Mouse (Mus musculus) limb, embryonic 11.5 days (tissue): ENCODE results near the gene Tmem115. TPM values are rescaled to one million over a fixed set of nuclear protein-coding genes. Genes with fewer than 3 reads are reported as not detected.

Source experiments
- ATAC-seq: fragments of 200-750 bp; cut with Nextera tagmentation; 2 replicates; pipeline ENCODE4 v1.8.0; 2017; ENCODE audit warnings: low read depth; ENCODE audit not compliant: insufficient number of reproducible peaks, low FRiP score, low TSS enrichment
- DNase-seq: peaks from one replicate; pipeline ENCODE4 v3.0.0-alpha.2; 2015; ENCODE audit warnings: low spot score
- H3K27ac ChIP-seq: fragments of 300-500 bp; sonication (generic); replicated peaks from 2 replicates; pipeline ENCODE4 v1.5.1; 2014; ENCODE audit warnings: low read depth, mild to moderate bottlenecking, low read length
- H3K27me3 ChIP-seq: fragments of 300-500 bp; sonication (generic); 2 replicates; pipeline ENCODE4 v1.6.1; 2014; ENCODE audit warnings: mild to moderate bottlenecking, low read length, mixed read lengths; ENCODE audit not compliant: control insufficient read depth, insufficient read depth
- H3K36me3 ChIP-seq: fragments of 300-500 bp; sonication (generic); 2 replicates; pipeline ENCODE4 v1.6.1; 2014; ENCODE audit warnings: mild to moderate bottlenecking, low read length, moderate library complexity, mixed read lengths; ENCODE audit not compliant: control insufficient read depth, insufficient read depth
- H3K4me1 ChIP-seq: fragments of 300-500 bp; sonication (generic); 2 replicates; pipeline ENCODE4 v1.6.1; 2014; ENCODE audit warnings: low read length, mixed read lengths; ENCODE audit not compliant: control insufficient read depth, insufficient read depth
- H3K4me2 ChIP-seq: fragments of 300-500 bp; sonication (generic); 2 replicates; pipeline ENCODE4 v1.6.1; 2014; ENCODE audit warnings: low read depth, mild to moderate bottlenecking, moderate library complexity; ENCODE audit not compliant: severe bottlenecking
- H3K4me3 ChIP-seq: fragments of 300-500 bp; sonication (generic); 2 replicates; pipeline ENCODE4 v1.5.1; 2014; ENCODE audit warnings: low read depth, low read length
- H3K9ac ChIP-seq: fragments of 300-500 bp; sonication (generic); 2 replicates; pipeline ENCODE4 v1.6.1; 2014; ENCODE audit warnings: mild to moderate bottlenecking, low read length
- H3K9me3 ChIP-seq: fragments of 300-500 bp; sonication (generic); 2 replicates; pipeline ENCODE4 v1.6.1; 2016; ENCODE audit warnings: low read length; ENCODE audit not compliant: control insufficient read depth
- WGBS: fragments of 180-500 bp; shearing (Covaris S2); extraction: QIAGEN DNeasy Blood & Tissue Kit; methylation state at CpG from one replicate; pipeline ENCODE4 v1.1.7; 2014; 5-methylcytosine and 5-hydroxymethylcytosine counted together
- polyA plus RNA-seq: library from polyadenylated mRNA; unstranded; fragments of >200 nt; fragmentation: Nextera tagmentation; extraction: Ambion mirVana; gene quantifications from 2 replicates; pipeline ENCODE4 v1.2.1, GENCODE M21; 2014

Gene Tmem115
- polyA plus RNA-seq, 1 experiment from 2014 or later: 42.8 TPM

GRCm38 (mm10) chr9:107542721-107543120 is 9.0 kb downstream of the Tmem115 start:
- DNase-seq (no peak), ATAC-seq (no peak)
- H3K4me1 ChIP-seq: peaks cover 26% of the 10 kb centered on the region
- no peak overlapping the region for H3K9ac ChIP-seq
- 45% methylated on average over 8 of the region's 8 CpGs for WGBS
- H3K27me3 ChIP-seq: no peaks in the 10 kb centered on the region
- no peak overlapping the region for H3K27ac ChIP-seq
- H3K9me3 ChIP-seq: no peaks in the 10 kb centered on the region
- H3K4me3 ChIP-seq: peak overlapping the region; percentile 53
- peaks cover 26% of the 10 kb centered on the region for H3K36me3 ChIP-seq
- H3K4me2 ChIP-seq: peak overlapping the region; percentile 94

DNA sequence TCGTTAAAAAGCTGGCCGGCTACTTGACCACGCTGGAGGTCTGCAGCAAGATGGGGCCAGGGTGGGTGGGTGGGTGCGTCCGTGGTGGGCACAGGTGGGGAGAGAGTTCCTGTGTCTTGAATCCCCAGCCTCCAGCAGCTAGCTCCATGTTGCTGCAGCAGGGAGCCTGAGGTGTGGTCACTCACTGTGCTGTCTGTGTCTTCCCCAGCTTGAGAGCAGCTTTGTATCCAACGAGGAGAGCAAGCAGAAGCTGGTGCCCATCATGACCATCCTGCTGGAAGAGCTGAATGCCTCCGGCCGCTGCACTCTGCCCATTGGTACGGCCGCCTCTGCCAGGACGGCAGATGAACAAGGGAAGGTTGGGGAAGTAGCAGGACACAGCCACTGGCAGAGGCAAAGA is 9.6 kb downstream of the Tmem115 start:
- Histone ChIP-seq H3K27me3 (no peaks in the 10 kb centered on the region), H3K4me3 (no peak overlapping the region), H3K4me2 (peak overlapping the region; percentile 94; the same call in 1 of the 2 replicates), H3K9me3 (no peaks in the 10 kb centered on the region), H3K9ac (no peak overlapping the region), H3K4me1 (peaks cover 26% of the 10 kb centered on the region), H3K36me3 (peaks cover 21% of the 10 kb centered on the region), H3K27ac (no peak overlapping the region)
- DNase-seq: no peak
- no peak for ATAC-seq
- WGBS: 87% methylated on average over 11 of the region's 11 CpGs

DNA sequence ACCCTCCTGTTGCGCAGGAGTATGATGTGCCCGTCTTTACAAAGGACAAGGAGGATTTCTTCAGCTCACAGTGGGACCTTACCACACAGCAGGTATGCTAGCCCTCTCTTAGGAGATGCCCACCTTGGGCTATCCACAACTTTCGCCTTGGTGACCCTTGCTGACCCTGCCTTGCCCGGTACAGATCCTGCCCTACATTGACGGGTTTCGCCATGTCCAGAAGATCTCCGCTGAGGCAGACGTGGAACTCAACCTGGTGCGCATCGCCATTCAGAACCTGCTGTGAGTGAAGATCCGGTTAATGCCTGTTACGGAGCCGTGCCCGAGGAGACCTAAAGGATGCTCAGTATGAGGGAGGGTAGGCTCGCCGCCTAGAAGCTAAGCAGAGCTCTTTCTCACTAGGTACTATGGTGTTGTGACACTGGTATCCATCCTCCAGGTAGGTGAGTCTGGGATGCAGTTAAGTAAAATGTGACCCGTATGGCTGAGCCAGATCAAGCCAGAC is 10.5 kb downstream of the Tmem115 start:
- Histone ChIP-seq H3K9ac (no peak overlapping the region), H3K27me3 (no peaks in the 10 kb centered on the region), H3K4me2 (no peak overlapping the region), H3K4me1 (peaks cover 26% of the 10 kb centered on the region), H3K4me3 (no peak overlapping the region), H3K9me3 (no peaks in the 10 kb centered on the region), H3K27ac (no peak overlapping the region), H3K36me3 (peaks cover 11% of the 10 kb centered on the region)
- ATAC-seq (no peak), DNase-seq (no peak)
- WGBS: 95% methylated on average over 17 of the region's 17 CpGs

DNA sequence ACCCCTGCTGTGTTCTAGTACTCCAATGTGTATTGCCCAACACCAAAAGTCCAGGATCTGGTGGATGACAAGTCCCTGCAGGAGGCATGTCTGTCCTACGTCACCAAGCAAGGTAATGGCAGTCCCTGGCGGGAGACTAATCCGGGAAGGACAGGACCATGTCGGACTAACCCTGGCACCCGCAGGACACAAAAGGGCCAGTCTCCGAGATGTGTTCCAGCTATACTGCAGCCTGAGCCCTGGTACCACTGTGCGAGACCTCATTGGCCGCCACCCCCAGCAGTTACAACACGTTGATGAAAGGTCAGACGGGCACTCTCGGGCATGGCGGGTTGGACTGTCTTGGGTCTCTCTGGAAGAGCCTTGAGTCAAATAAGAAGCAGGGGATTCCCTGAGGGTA is 11.0 kb downstream of the Tmem115 start:
- ATAC-seq (no peak), DNase-seq (no peak)
- 95% methylated on average over 12 of the region's 12 CpGs for WGBS
- H3K4me3 ChIP-seq: no peak overlapping the region
- H3K36me3 ChIP-seq: peaks cover 8% of the 10 kb centered on the region
- peaks cover 26% of the 10 kb centered on the region for H3K4me1 ChIP-seq
- no peaks in the 10 kb centered on the region for H3K9me3 ChIP-seq
- no peak overlapping the region for H3K9ac ChIP-seq
- H3K4me2 ChIP-seq: no peak overlapping the region
- H3K27me3 ChIP-seq: no peaks in the 10 kb centered on the region
- no peak overlapping the region for H3K27ac ChIP-seq

DNA sequence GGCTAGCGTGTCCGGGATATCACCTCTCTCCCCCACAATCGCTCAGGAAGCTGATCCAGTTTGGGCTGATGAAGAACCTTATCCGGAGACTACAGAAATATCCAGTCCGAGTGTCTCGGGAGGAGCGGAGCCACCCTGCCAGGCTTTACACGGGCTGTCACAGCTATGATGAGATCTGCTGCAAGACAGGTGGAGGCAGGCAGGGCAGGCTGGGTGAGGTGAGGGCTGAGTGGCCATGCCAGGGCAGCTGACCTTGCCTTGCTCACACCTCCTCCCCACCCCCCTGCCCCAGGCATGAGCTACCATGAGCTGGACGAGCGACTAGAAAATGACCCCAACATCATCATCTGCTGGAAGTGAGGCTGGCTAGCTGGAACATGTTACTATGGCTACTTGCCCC is 11.5 kb downstream of the Tmem115 start:
- no peak overlapping the region for H3K4me3 ChIP-seq
- peaks cover 5% of the 10 kb centered on the region; the same call in 1 of the 2 replicates for H3K36me3 ChIP-seq
- H3K27me3 ChIP-seq: no peaks in the 10 kb centered on the region
- no peaks in the 10 kb centered on the region for H3K9me3 ChIP-seq
- no peak for DNase-seq
- no peak overlapping the region for H3K4me2 ChIP-seq
- no peak overlapping the region for H3K27ac ChIP-seq
- WGBS: 83% methylated on average over 10 of the region's 10 CpGs
- ATAC-seq: no peak
- H3K9ac ChIP-seq: no peak overlapping the region
- peaks cover 26% of the 10 kb centered on the region for H3K4me1 ChIP-seq

- Histone ChIP-seq H3K9me3 (no peaks in the 10 kb centered on the region), H3K36me3 (peaks cover 5% of the 10 kb centered on the region; the same call in 1 of the 2 replicates), H3K4me3 (no peak overlapping the region), H3K27me3 (no peaks in the 10 kb centered on the region), H3K4me2 (no peak overlapping the region), H3K9ac (no peak overlapping the region), H3K4me1 (peaks cover 29% of the 10 kb centered on the region), H3K27ac (no peak overlapping the region)
- WGBS: 3% methylated on average over 3 of the region's 3 CpGs
- no peak for ATAC-seq
- DNase-seq: peak; percentile 89
Measured at GRCm38 (mm10) chr9:107545602-107546001, 11.9 kb downstream of the Tmem115 start.

DNA sequence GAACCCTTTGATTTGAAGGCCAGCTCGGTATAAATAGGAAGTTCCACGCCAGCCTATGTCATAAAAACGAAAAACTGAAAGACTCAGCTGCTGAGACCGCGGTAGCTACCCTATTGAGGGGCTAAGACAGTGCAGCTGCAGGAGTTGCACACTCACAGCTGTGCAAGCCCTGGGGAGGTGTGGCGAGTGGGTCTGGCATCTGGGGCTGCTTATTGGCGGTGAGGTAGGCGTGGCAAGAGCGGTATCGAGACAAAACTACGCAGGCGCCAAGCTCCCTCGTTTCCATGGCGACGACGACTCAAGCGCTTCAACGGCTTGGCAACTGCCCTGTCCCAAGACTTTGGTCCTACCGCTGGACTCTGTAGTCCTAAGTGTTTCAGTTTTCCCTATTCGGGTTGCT is 13.3 kb downstream of the Tmem115 start, which contains the start of gene Zmynd10:
Zmynd10 (plus strand) TSS at position 273 of the 400 bp plus-strand sequence.
- DNase-seq (peak; percentile 94), ATAC-seq (peak; percentile 75)
- WGBS: 1% methylated on average over 20 of the region's 20 CpGs
- H3K9ac ChIP-seq: peak within 1 kb of the TSS; percentile 30; the same call in 1 of the 2 replicates
- H3K9me3 ChIP-seq: no peaks in the 10 kb centered on the region
- H3K36me3 ChIP-seq: peaks cover 5% of the 10 kb centered on the region; the same call in 1 of the 2 replicates
- peak within 1 kb of the TSS; percentile 42; the same call in 1 of the 2 replicates for H3K27ac ChIP-seq
- H3K27me3 ChIP-seq: no peaks in the 10 kb centered on the region
- H3K4me3 ChIP-seq: 0 out of 2 replicates have a peak within 1 kb of the TSS, but pooled peaks have one; percentile 6
- H3K4me2 ChIP-seq: peak within 1 kb of the TSS; percentile 44
- peaks cover 37% of the 10 kb centered on the region for H3K4me1 ChIP-seq

GRCm38 (mm10) chr9:107547957-107548356 is 14.2 kb downstream of the Tmem115 start:
- Histone ChIP-seq H3K9ac (no peak overlapping the region), H3K4me1 (peaks cover 41% of the 10 kb centered on the region), H3K27ac (no peak overlapping the region), H3K4me2 (no peak overlapping the region), H3K9me3 (no peaks in the 10 kb centered on the region), H3K27me3 (no peaks in the 10 kb centered on the region), H3K36me3 (peaks cover 5% of the 10 kb centered on the region; the same call in 1 of the 2 replicates), H3K4me3 (no peak overlapping the region)
- WGBS: 84% methylated on average over 5 of the region's 5 CpGs
- DNase-seq (no peak), ATAC-seq (no peak)

- DNase-seq: no peak
- Histone ChIP-seq H3K9me3 (no peaks in the 10 kb centered on the region), H3K36me3 (peaks cover 5% of the 10 kb centered on the region; the same call in 1 of the 2 replicates), H3K4me2 (no peak overlapping the region), H3K4me1 (peaks cover 45% of the 10 kb centered on the region), H3K27ac (no peak overlapping the region), H3K27me3 (no peaks in the 10 kb centered on the region), H3K4me3 (no peak overlapping the region), H3K9ac (no peak overlapping the region)
- no peak for ATAC-seq
- 89% methylated on average over 10 of the region's 10 CpGs for WGBS
Measured at GRCm38 (mm10) chr9:107548820-107549219, 15.1 kb downstream of the Tmem115 start.
